Mouse (Mus musculus): Measurements from ENCODE around the gene Wbp4. TPM values are rescaled to one million over a fixed set of nuclear protein-coding genes. Genes with fewer than 3 reads are reported as not detected.

The Wbp4 gene
- total and polyA plus RNA-seq, 3 experiments: 31.3 to 68.5 (median 36.2) TPM

DNA sequence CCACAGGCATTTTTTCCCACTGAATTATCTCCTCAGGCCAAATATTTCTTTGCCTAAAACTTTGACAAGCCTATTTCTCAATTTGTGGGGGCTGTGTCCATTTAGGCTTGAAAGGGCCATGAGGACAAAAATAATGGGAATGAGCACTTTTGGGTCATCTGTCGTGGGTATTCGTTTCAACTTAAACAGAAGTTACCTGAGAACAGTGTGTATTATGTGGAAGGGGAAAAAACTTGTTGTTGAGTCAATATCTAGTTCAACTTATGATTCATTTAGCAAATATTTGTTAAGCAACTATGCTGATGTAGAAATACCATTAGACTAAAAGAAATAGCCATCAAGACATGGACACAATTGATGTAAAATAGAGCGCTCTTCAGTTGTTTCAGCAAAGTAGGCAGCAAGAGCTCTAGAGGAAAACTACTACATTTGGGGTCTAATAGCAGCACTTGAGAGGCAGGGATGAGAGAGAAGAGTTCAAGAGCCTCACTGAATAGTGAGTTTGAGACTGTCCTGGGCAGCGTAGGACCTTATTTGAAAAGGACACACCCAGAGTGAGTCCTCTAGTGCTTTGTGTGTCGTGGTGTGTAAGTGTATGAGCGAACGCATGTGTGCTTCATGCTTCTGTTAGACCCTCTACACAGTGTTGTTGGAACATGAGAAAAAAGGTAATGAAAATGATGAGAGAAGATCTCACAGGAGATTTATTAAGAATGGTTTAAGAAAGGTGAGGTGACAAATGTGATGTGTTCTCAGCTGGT, 23.1 kb upstream of the Wbp4 start:
- Histone ChIP-seq H3K27ac (ENCODE audit: insufficient read depth, low read depth) (no peak overlapping the region), H3K79me2 (replicated peaks; ENCODE audit: control insufficient read depth, extremely low read depth, insufficient read depth, poor library complexity, severe bottlenecking) (no peaks in the 10 kb centered on the region; the same call in 1 of the 2 replicates), H3K4me1 (ENCODE audit: control insufficient read depth in 1 of 2, insufficient read depth in 2 of 2) (peaks cover 3 to 13% of the 10 kb centered on the region in 2 experiments; a peak in 2 of 4 replicates), H3K4me3 (replicated peaks in 1 of 3; ENCODE audit: low read depth in 2 of 3, low read length in 2 of 3, poor library complexity in 1 of 3) (no peak overlapping the region), H3K9ac (ENCODE audit: insufficient read depth, low read depth) (no peak overlapping the region), H3K9me3 (replicated peaks; ENCODE audit: low read length) (no peaks in the 10 kb centered on the region), H3K27me3 (replicated peaks) (no peaks in the 10 kb centered on the region), H3K36me3 (replicated peaks in 1 of 2; ENCODE audit: control insufficient read depth in 1 of 2, insufficient read depth in 1 of 2, low read length in 1 of 2) (no peaks in the 10 kb centered on the region), H3K4me2 (ENCODE audit: insufficient read depth, low read depth, poor library complexity, severe bottlenecking) (no peak overlapping the region)
- TF ChIP-seq SIN3A (IDR thresholded peaks at IDR 0.05; ENCODE audit: low read length) (no peak), ZKSCAN1 (IDR thresholded peaks at IDR 0.05; ENCODE audit: borderline replicate concordance, low read depth, low read length) (no peak), CHD1 (IDR thresholded peaks at IDR 0.05; ENCODE audit: low read depth, low read length) (no peak), NELFE (IDR thresholded peaks at IDR 0.05; ENCODE audit: low read depth, low read length) (no peak), ZMIZ1 (IDR thresholded peaks at IDR 0.05; ENCODE audit: low read depth, low read length) (no peak), CHD2 (IDR thresholded peaks at IDR 0.05; ENCODE audit: low read length) (no peak), MEF2A (IDR thresholded peaks at IDR 0.05; ENCODE audit: borderline replicate concordance, low read depth, low read length) (no peak), MAX (IDR thresholded peaks at IDR 0.05; ENCODE audit: low read length) (no peak)
- dilution Hi-C loops (cut with MboI; ENCODE audit: extremely low pct_ligation_motif_present, extremely low pct_unique_long_range_greater_than_20kb, low sequenced_read_pairs): no loop called here
- no peak for DNase-seq (ENCODE audit: extremely low read depth)
- in situ Hi-C loops (cut with MboI; ENCODE audit: low pct_ligation_motif_present, low pct_unique_long_range_greater_than_20kb, low sequenced_read_pairs): no loop called here

- dilution Hi-C loops (cut with MboI; ENCODE audit: extremely low pct_ligation_motif_present, extremely low pct_unique_long_range_greater_than_20kb, low sequenced_read_pairs): no loop called here
- Histone ChIP-seq H3K9me3 (replicated peaks; ENCODE audit: low read length) (no peaks in the 10 kb centered on the region), H3K4me2 (ENCODE audit: insufficient read depth, low read depth, poor library complexity, severe bottlenecking) (no peak overlapping the region), H3K79me2 (replicated peaks; ENCODE audit: control insufficient read depth, extremely low read depth, insufficient read depth, poor library complexity, severe bottlenecking) (no peaks in the 10 kb centered on the region; the same call in 1 of the 2 replicates), H3K36me3 (replicated peaks in 1 of 2; ENCODE audit: control insufficient read depth in 1 of 2, insufficient read depth in 1 of 2, low read length in 1 of 2) (no peaks in the 10 kb centered on the region), H3K9ac (ENCODE audit: insufficient read depth, low read depth) (no peak overlapping the region), H3K4me3 (replicated peaks in 1 of 3; ENCODE audit: low read depth in 2 of 3, low read length in 2 of 3, poor library complexity in 1 of 3) (no peak overlapping the region), H3K27me3 (replicated peaks) (no peaks in the 10 kb centered on the region), H3K27ac (ENCODE audit: insufficient read depth, low read depth) (no peak overlapping the region), H3K4me1 (ENCODE audit: control insufficient read depth in 1 of 2, insufficient read depth in 2 of 2) (peaks cover 3 to 13% of the 10 kb centered on the region in 2 experiments; a peak in 2 of 4 replicates)
- in situ Hi-C loops (cut with MboI; ENCODE audit: low pct_ligation_motif_present, low pct_unique_long_range_greater_than_20kb, low sequenced_read_pairs): no loop called here
- TF ChIP-seq ETS1 (conservative IDR thresholded peaks at IDR 0.05; ENCODE audit: low read depth, low read length): no peak
- no peak for TF ChIP-seq RAD21 (IDR thresholded peaks at IDR 0.05; ENCODE audit: low read depth, low read length)
- no peak for TF ChIP-seq CTCF (conservative IDR thresholded peaks at IDR 0.05 in 1 of 2, IDR thresholded peaks at IDR 0.05 in 1 of 2; ENCODE audit: low read depth in 2 of 2, low read length in 2 of 2)
- TF ChIP-seq BHLHE40 (IDR thresholded peaks at IDR 0.05; ENCODE audit: low read depth, low read length): no peak
- TF ChIP-seq HCFC1 (IDR thresholded peaks at IDR 0.05; ENCODE audit: low read depth, low read length): no peak
- no peak for TF ChIP-seq MXI1 (IDR thresholded peaks at IDR 0.05; ENCODE audit: low read depth, low read length)
- TF ChIP-seq ZNF384 (IDR thresholded peaks at IDR 0.05; ENCODE audit: low read depth, low read length): no peak
- no peak for TF ChIP-seq CHD1 (IDR thresholded peaks at IDR 0.05; ENCODE audit: low read depth, low read length)
- no peak for TF ChIP-seq MYC (IDR thresholded peaks at IDR 0.05; ENCODE audit: low read depth, low read length)
- TF ChIP-seq MEF2A (IDR thresholded peaks at IDR 0.05; ENCODE audit: borderline replicate concordance, low read depth, low read length): no peak
- no peak for TF ChIP-seq MAFK (IDR thresholded peaks at IDR 0.05; ENCODE audit: insufficient replicate concordance, low read length)
- no peak for TF ChIP-seq IRF4 (IDR thresholded peaks at IDR 0.05; ENCODE audit: low read depth, low read length)
- TF ChIP-seq E2F4 (IDR thresholded peaks at IDR 0.05; ENCODE audit: insufficient replicate concordance, low read depth, low read length): no peak
- no peak for TF ChIP-seq USF1 (IDR thresholded peaks at IDR 0.05; ENCODE audit: low read depth, low read length)
- DNase-seq (ENCODE audit: extremely low read depth): no peak
Measured at GRCm38 (mm10) chr14:79503371-79504075, 22.2 kb upstream of the Wbp4 start.

All from CH12.LX (cell line).